Mouse (Mus musculus) cortical plate, adult 2 months (tissue): Measurements from ENCODE around the gene Col19a1.

Experiments
- CTCF ChIP-seq: fragments of 200-500 bp; IDR thresholded peaks from 2 replicates; pipeline ENCODE4 v1.5.1; 2011; ENCODE audit warnings: mild to moderate bottlenecking, control low read depth, low read length; ENCODE audit not compliant: insufficient read depth; ENCODE audit errors: extremely low read depth
- POLR2A ChIP-seq: fragments of 200-500 bp; IDR thresholded peaks from 2 replicates; pipeline ENCODE4 v1.6.1; 2011; ENCODE audit warnings: mild to moderate bottlenecking, low read length, control low read depth; ENCODE audit not compliant: insufficient read depth; ENCODE audit errors: extremely low read depth

DNA sequence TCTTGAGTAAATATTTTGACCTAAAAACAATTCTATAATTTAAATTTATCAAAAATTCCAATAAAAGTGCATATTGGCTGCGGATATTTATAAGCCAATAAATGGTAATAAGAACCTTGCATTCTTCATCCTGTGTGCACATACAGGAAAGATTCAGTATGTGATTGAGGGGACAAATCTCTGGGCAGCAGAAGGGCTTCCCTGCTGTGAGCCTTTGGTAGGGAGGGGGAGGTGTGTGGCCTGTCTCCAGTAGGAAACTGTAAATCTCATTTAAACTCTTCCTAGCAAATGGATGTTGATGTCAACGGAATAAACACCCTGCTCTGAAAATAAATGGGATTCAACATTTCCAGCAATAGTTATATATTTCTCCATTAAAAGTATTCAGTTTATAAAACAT, 23.2 kb downstream of the Col19a1 start:
- TF ChIP-seq CTCF (no peak), POLR2A (no peak)
